Mouse (Mus musculus): ENCODE measurements around the gene Abhd10.
A peak's percentile ranks its signal among the peaks of the same experiment; 100 is the strongest.

Gene Abhd10

DNA sequence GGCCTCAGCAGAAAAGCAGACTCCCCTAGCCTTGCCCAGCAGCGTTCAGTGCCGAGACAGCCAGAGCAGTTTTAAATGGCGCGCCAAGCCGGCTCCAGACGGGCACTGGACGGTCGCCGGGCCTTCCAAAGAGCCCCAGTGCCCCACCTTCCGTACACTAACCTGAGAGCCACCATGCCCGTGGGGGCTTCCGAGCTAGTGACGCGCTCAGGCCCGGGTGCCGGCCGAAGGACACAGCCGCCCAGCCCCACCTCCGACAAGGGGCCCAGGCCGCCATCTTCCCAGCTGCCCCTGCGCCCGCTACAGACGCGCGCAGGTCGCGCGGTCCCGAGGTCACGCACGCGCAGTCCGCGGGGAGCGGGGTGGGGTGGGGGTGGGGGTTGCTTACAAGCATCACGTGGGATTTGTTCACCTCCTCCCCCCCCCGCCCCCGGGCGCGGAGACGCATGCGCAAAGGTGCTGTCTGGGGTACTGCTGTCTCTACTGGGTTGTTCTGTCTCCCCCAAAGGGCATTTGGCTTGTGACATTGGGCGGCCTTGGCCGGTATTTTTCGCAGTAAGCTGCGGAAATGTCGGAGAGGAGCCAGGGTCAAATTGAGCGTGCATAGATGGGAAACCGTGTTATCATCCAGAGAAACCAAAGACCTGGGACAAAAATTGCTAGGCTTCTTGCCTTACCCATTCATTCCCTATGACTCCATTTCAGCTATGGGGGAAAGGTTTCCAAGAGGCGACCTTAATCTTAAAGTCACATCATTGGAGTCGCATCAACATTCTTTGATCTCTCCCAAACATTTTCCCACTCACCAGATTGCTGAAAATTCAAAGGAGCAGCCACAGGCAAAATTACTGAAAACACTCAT, at the start of gene Abhd10:
Gene Abhd10, minus strand, starts transcription at position 341 of the 862 bp plus-strand sequence.
- peak; percentile 94 for DNase-seq (ENCODE audit: low spot score in 2 of 2)

GRCm38 (mm10) chr16:45791286-45791685, 48.5 kb upstream of the Abhd10 start:
- no peak for DNase-seq (ENCODE audit: low spot score in 2 of 2)

DNA sequence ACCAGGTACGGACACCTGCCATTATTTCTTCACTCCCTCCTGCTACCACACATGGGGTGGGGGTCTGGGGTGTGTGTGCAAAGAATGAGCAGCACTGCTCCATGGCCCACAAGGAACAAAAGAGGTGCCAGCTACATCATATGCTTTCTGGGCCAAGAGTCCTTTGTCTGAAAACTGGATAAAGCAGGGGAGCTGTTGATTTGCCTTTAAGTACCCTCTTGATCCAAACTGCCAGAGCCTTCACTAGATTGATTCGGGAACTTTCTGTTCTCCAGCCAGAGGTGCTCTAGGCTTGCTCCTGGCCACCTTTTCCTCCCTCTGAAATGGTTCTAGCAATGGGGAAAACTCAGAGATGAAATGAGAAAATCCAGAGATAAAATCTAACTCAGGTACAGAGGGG, 46.6 kb upstream of the Abhd10 start:
- DNase-seq (ENCODE audit: low spot score in 2 of 2): no peak

GRCm38 (mm10) chr16:45787650-45788049, 44.9 kb upstream of the Abhd10 start:
- no peak for DNase-seq (ENCODE audit: low spot score in 2 of 2)

DNA sequence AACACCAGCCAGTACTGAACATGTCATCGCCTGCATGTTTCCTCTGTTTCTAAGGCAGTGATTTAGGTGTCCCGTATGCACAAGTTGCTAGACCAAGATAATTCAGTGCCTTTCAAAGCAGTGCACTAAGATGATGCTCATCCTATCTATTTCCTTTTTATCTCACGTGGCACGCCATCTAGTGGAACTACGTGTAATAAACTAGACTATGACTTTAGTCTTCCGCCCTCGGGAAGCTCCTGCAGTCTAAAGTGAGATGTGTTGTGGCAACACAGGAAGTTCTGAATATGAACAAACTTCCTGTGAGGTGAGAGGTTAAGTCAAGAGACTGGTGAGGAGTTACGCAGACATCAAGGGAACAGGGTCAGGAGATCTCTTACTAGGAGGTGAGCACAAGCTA, 43.9 kb upstream of the Abhd10 start:
- no peak for DNase-seq (ENCODE audit: low spot score in 2 of 2)

GRCm38 (mm10) chr16:45780001-45780400, 37.2 kb upstream of the Abhd10 start:
- no peak for DNase-seq (ENCODE audit: low spot score in 2 of 2)

GRCm38 (mm10) chr16:45774813-45775212, 32.1 kb upstream of the Abhd10 start:
- no peak for DNase-seq (ENCODE audit: low spot score in 2 of 2)

DNA sequence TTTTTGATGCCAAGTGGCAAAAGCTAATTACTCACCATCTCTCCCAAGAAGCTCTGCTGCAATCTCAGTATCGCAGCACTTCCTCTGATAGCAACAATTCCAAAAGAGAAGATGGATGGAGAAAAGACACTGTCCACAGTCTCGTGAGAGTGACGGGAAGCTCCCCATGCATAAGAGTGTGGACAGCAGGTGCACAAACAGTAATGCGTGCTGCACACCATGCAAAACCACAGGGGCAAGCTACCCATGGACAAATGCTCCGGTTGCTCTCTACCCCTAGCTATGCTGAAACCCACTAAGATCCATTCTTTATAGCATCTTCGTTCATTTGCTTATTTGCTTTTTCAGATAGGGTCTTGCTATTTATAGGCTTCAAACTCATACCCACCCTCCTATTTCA, 28.2 kb upstream of the Abhd10 start:
- DNase-seq (ENCODE audit: low spot score in 2 of 2): no peak

DNA sequence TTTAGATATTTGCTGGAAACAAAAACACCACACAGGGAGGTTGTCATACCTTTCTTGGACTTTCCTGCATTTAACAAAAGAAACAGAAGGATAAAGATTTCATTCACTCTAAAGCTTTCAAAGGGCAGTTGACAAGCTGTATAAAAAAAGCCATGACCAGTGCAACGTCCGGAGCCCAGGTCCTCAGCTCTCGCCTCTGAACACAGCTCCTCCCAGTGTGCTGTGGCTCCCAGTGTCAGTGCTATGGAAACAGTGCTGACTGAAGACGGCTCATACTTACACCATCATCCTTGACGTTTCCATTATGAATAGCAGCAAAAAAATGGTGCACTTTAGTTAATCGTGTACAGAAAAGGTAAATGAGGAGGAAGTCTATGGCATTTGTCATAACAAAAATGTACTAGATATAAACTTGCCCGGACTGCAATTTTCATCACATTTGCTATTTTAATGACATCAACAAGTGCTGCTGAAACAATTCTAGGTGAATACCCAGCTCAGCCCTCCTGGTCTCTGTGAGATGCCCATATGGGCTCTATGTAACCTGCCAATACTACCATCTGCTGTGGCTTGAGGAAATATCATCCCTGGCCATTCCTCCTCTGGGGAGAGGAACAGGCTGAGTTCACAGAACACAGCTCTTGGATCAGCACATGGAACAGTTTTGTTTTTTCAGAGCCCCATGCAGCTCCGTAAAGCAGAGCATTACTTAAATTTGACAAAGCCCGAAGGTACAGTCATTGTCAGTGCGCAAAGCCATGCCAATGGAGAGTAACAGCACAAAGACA, 25.3 kb upstream of the Abhd10 start:
- no peak for DNase-seq (ENCODE audit: low spot score in 2 of 2)

DNA sequence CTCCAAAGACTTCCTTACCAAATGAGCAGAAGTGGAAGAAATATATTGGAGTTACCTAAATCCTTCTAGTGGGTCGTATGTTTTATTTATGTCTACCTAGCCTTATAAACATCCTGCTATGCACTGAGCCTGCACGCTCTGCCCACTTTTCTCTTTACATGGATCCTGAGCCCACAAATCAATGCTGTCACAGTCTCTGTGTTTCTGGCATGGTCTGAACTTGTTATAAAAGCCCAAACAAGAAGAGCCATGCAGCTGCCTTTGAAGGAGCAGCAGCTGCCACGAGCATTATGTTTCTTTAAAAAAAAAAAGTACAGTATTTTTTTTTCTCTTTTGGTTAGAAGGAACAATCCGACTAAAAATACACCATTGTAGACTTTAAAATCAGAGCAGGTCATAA, 24.7 kb upstream of the Abhd10 start:
- DNase-seq (ENCODE audit: low spot score in 2 of 2): no peak

DNA sequence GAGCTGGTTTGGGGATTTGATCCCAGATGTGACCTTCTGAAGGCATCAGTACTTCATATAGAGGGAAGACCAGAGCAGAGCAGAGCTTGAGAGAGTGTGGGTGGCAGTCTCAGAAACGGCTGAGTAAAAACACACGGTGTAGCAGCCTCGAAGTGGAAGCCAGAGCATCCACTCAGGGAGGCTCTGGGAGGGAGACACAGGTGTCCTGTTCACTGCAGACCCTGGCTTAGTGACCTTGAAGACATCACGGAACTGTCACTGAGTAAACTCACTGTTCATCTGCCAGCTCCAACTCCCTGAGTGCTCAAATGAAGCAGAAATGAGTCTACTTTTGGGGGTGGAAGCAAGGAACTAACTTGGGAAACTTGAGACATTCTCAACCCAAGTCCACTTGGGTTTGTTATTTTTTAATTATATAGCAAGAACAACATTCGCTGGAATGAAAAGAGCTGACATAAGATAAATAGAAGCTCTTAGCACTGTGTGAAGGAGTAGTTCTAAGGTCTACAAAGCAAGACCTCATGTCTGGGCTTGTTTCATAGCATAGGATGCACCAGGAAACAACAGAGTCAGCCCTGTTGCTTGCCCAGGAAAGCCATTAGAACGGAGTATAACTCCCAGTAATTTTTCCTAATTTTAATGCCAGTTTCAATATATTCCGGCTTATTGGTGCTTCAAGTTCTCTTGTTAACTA, 23.2 kb upstream of the Abhd10 start:
- no peak for DNase-seq (ENCODE audit: low spot score in 2 of 2)

DNA sequence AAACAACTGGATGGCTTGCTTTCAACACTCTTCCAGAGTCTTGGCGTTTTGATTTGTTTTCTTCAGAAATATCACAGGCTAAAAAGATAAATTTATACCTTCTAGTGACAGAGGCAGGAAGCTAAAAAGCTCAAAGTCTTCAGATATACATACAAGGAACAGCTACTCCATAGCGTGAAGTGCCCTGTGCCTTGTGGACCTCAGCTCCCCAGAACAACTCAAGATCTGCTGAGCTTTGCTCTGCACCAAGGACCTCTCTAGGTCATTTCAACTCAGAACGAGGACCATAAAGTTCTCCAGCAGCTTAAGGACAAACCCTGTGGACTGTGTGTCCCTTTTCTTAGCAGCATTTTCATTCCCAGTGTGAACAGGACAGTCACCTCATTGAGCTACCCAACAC, 22.3 kb upstream of the Abhd10 start:
- DNase-seq (ENCODE audit: low spot score in 2 of 2): no peak

DNA sequence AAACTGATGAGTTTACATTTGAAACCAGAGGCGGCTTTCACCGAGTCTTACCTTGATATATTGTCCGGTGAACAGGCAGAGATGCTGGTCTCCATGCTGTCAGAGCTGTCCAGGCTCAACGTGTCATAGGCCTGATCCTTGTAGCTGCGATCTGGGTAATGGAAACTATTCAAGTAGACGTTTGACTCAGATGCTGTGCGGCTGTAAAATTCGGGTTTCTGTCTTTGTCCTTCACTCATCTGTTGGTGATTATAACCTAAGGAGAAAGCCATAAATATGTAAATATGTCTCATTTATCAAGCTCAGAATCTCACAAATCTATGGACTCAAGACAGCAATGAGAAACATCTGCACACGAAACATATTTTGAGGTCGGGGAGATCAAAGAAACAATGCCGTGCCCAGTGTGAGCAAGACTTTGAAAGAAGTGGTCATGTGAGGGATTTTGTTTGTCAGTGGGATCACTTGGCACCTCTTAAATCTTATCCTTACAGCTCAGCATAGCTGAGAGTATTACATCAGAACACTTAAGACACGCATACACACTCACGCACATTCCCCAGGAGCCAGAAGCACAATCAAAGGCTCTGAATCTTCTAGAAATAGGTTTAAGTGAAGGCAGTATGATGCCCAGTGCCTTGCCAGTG, 20.2 kb upstream of the Abhd10 start:
- no peak for DNase-seq (ENCODE audit: low spot score in 2 of 2)

DNA sequence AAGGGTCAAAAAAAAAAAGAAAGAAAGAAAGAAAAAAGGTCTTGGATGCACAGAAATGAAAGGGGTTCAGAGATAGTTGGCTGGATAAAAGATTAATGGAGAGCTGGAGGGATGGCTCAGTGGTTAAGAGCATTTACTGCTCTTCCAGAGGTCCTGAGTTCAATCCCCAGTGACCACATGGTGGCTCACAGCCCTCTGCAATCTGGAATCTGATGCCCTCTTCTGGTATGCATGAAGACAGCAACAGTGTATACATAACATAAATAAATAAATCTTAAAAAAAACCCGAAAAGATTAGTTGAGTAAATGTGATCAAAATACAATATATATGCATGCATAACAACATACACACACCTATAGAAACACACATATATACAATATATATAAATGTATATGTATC, 18.7 kb upstream of the Abhd10 start:
- DNase-seq (ENCODE audit: low spot score in 2 of 2): no peak

GRCm38 (mm10) chr16:45758726-45759269, 16.0 kb upstream of the Abhd10 start:
- no peak for DNase-seq (ENCODE audit: low spot score in 2 of 2)

GRCm38 (mm10) chr16:45757421-45758078, 14.8 kb upstream of the Abhd10 start:
- no peak for DNase-seq (ENCODE audit: low spot score in 2 of 2)

DNA sequence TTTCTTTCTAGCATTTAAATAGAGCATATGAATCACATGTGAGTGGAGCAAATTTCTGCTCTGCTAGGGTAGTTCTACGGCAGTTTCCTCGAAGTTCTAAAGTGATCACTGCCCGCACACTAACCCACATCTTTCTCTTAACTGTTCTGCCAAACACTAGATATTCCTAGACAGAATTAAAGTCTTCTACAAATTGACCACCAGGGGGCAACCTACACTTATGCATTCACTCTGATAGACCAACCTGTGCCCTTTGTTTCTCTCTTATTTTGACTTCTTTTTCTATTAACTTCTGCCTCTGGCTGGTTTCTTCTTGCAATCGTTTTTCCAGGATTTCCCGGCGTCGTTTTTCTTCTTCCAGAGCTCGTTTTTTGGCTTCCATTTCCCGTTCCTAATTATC, 14.1 kb upstream of the Abhd10 start:
- no peak for DNase-seq (ENCODE audit: low spot score in 2 of 2)

GRCm38 (mm10) chr16:45743591-45744144, 913 bp upstream of the Abhd10 start:
- no peak for DNase-seq (ENCODE audit: low spot score in 2 of 2)

DNA sequence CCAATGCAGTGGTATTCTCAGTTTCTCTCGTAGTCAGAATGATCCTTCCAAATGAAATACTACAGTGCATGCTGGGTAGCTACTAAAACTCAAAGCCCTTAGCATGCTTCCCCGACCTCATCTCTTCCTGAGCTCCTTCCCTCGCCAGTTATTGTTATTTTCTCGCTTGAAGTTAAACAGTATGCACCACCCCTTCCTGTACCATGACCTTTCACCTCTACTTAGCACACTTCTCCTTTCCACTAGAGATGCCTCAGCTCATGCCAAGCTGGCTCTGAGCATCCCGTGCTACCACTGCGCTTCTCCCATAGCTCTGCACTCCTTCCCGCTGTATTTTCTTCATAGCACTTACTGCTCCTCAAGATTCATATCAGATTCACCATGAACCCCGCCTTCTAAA, 4.9 kb downstream of the Abhd10 start:
- DNase-seq (ENCODE audit: low spot score in 2 of 2): no peak

- no peak for DNase-seq (ENCODE audit: low spot score in 2 of 2)
Observed at GRCm38 (mm10) chr16:45736724-45737123, 6.0 kb downstream of the Abhd10 start.

GRCm38 (mm10) chr16:45729163-45729562, 13.6 kb downstream of the Abhd10 start:
- DNase-seq (ENCODE audit: low spot score in 2 of 2): no peak
